Mouse (Mus musculus): Measurements from ENCODE around the gene S1pr5.

- TF ChIP-seq USF1 (IDR thresholded peaks at IDR 0.05; ENCODE audit: low read depth, low read length) (no peak), RAD21 (IDR thresholded peaks at IDR 0.05; ENCODE audit: low read depth, low read length) (no peak), CTCF (IDR thresholded peaks at IDR 0.05 in 2 of 3, conservative IDR thresholded peaks at IDR 0.05 in 1 of 3; ENCODE audit: control insufficient read depth in 1 of 3, insufficient read depth in 1 of 3, low read depth in 2 of 3, low read length in 3 of 3, poor library complexity in 1 of 3, severe bottlenecking in 1 of 3) (no peak), NRF1 (IDR thresholded peaks at IDR 0.05; ENCODE audit: insufficient read depth, low read depth, low read length, poor library complexity, severe bottlenecking) (no peak), POLR2A (IDR thresholded peaks at IDR 0.05; ENCODE audit: control insufficient read depth in 1 of 2, insufficient read depth in 1 of 2, low read depth in 1 of 2, low read length in 2 of 2, poor library complexity in 1 of 2) (no peak), CHD2 (IDR thresholded peaks at IDR 0.05; ENCODE audit: low read length) (no peak), MYB (IDR thresholded peaks at IDR 0.05; ENCODE audit: low read depth, low read length) (no peak), MAX (IDR thresholded peaks at IDR 0.05; ENCODE audit: low read length) (no peak), ZNF384 (IDR thresholded peaks at IDR 0.05; ENCODE audit: low read depth, low read length) (no peak), E2F4 (IDR thresholded peaks at IDR 0.05; ENCODE audit: borderline replicate concordance, low read depth, low read length) (no peak)
Observed at GRCm38 (mm10) chr9:21289337-21289671, 41.1 kb upstream of the S1pr5 start.

All from MEL (cell line).